7 mouse cellular contexts compared by ENCODE assay signal in genomic region chr19:24555904-24556584, GRCm38 (mm10). TPM values are rescaled to one million over a fixed set of nuclear protein-coding genes. Genes with fewer than 3 reads are reported as not detected.
A peak's percentile ranks its signal among the peaks of the same experiment; 100 is the strongest.
DNase-seq lines count a peak whose midpoint lies in the region; ATAC-seq lines count a peak whose summit lies in the region.

No protein-coding gene starts in this region.

- no peaks in the 10 kb centered on the region for H3K9me3 ChIP-seq in limb, embryonic 12.5 days
- H3K9me3 ChIP-seq in midbrain, embryonic 14.5 days (ENCODE audit: control insufficient read depth, low read length) = no peaks in the 10 kb centered on the region

- no peak overlapping the region for H3K27ac ChIP-seq in limb, embryonic 12.5 days
- peak overlapping the region; percentile 61 for H3K27ac ChIP-seq in midbrain, embryonic 14.5 days (replicated peaks; ENCODE audit: low read depth, low read length)

- H3K4me3 ChIP-seq in limb, embryonic 12.5 days (replicated peaks) = peak overlapping the region; percentile 73
- peak overlapping the region; percentile 83 for H3K4me3 ChIP-seq in midbrain, embryonic 14.5 days (replicated peaks; ENCODE audit: low read depth, low read length)

- H3K4me1 ChIP-seq in limb, embryonic 12.5 days (replicated peaks) = peaks cover 27% of the 10 kb centered on the region
- H3K4me1 ChIP-seq in midbrain, embryonic 14.5 days (ENCODE audit: control insufficient read depth, insufficient read depth, low read length) = peaks cover 15% of the 10 kb centered on the region

- WGBS in limb, embryonic 12.5 days = 0% methylated on average over 59 of the region's 74 CpGs
- under 1% methylated on average over 62 of the region's 74 CpGs for WGBS in midbrain, embryonic 14.5 days

- DNase-seq in adrenal gland, postnatal 10 days = peak; percentile 83
- DNase-seq in embryo, embryonic 9.5 days (ENCODE audit: extremely low spot score) = peak; percentile 84
- peak; percentile 97 for DNase-seq in heart, adult 11 months
- DNase-seq in kidney, adult 11 months = peak; percentile 55
- peak; percentile 88 for DNase-seq in midbrain, embryonic 14.5 days
- peak; percentile 80 for DNase-seq in spleen, adult 12 weeks (ENCODE audit: low spot score)

- peaks cover 55% of the 10 kb centered on the region for H3K27me3 ChIP-seq in limb, embryonic 12.5 days
- peaks cover 7% of the 10 kb centered on the region; the same call in 1 of the 2 replicates for H3K27me3 ChIP-seq in midbrain, embryonic 14.5 days (ENCODE audit: control insufficient read depth, insufficient read depth, low read length)

- H3K36me3 ChIP-seq in limb, embryonic 12.5 days = no peaks in the 10 kb centered on the region
- H3K36me3 ChIP-seq in midbrain, embryonic 14.5 days (ENCODE audit: control insufficient read depth, insufficient read depth, low read length) = no peaks in the 10 kb centered on the region

- ATAC-seq in limb, embryonic 12.5 days (ENCODE audit: insufficient number of reproducible peaks, insufficient read depth, low FRiP score, low TSS enrichment, low read depth) = peak; percentile 77; the same call in 1 of the 2 replicates
- peak; percentile 79 for ATAC-seq in midbrain, embryonic 14.5 days (ENCODE audit: low FRiP score, low TSS enrichment)

- peak overlapping the region; percentile 95 for H3K4me2 ChIP-seq in limb, embryonic 12.5 days
- H3K4me2 ChIP-seq in midbrain, embryonic 14.5 days (ENCODE audit: low read length) = peak overlapping the region; percentile 96

- H3K9ac ChIP-seq in limb, embryonic 12.5 days (replicated peaks) = peak overlapping the region; percentile 77
- H3K9ac ChIP-seq in midbrain, embryonic 14.5 days (replicated peaks; ENCODE audit: low read length) = peak overlapping the region; percentile 76

RNA-seq across cellular contexts. Expression of gene Pip5k1b, which starts 0.4 kb away (rescaled TPM):
- 10 to 100 TPM; 18.8 to 20.0 TPM for total RNA-seq in adrenal gland, postnatal 10 days (2021)
- 0.56 and 0.73 TPM in 2 replicates for polyA plus RNA-seq in limb, embryonic 12.5 days (2016; fragmentation: Nextera tagmentation; extraction: Ambion mirVana)
- 1.4 and 2.1 TPM in 2 replicates for polyA plus RNA-seq in midbrain, embryonic 14.5 days (2014; fragmentation: Nextera tagmentation; extraction: Ambion mirVana)
